Mouse (Mus musculus): ENCODE measurements around the gene Vmn2r101.

Gene Vmn2r101

GRCm38 (mm10) chr17:19576927-19577326, at the start of gene Vmn2r101:
Vmn2r101 (plus strand) TSS chr17:19577227.
- DNase-seq (ENCODE audit: low spot score): no peak

- no peak for DNase-seq (ENCODE audit: low spot score)
Measured at GRCm38 (mm10) chr17:19629328-19629727, 52.3 kb downstream of the Vmn2r101 start.

- no peak for DNase-seq (ENCODE audit: low spot score)
Measured at GRCm38 (mm10) chr17:19658447-19658846, 81.4 kb downstream of the Vmn2r101 start.

- no peak for DNase-seq (ENCODE audit: low spot score)
Measured at GRCm38 (mm10) chr17:19660028-19660427, 83.0 kb downstream of the Vmn2r101 start, which contains the start of gene Vmn2r102. Vmn2r102 (plus strand) TSS chr17:19660328.

Data from c-Kit-positive CD71-positive TER-119-positive erythroid progenitor cells, embryonic 14.5 days (primary cell).